In the genomic region with DNA sequence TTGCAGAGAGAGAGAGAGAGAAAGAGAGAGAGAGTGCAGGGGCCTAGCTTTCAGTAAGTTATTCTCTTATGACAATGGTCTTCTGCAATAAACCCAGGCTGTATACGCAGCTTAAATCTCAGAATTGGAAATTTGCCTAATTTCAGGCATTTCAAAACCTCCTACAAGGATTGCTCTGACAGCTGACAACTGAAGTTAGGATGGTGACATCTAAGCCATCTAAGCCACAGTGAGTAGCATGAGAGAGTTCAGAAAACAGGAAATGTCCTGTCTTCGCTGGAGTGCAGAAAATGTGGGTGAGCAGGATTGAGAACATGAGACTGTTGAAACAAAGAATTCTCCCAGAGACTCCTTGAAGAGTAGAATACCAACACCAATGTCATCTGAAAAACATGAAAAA, we compare ENCODE assay signal across 24 mouse cellular contexts. TPM values are rescaled to one million over a fixed set of nuclear protein-coding genes. Genes with fewer than 3 reads are reported as not detected.
DNase-seq lines count a peak whose midpoint lies in the region; ATAC-seq lines count a peak whose summit lies in the region.
"Had no signal": no experiment of that assay in that cellular context is flagged by ENCODE, and none has a peak within 500 bp of the region (broad histone marks: within the 10 kb centered on the region; RNA-seq: fewer than 3 reads in every experiment).

No protein-coding gene starts in this region.

- H3K4me2 ChIP-seq in lung, embryonic 16.5 days (ENCODE audit: low read depth, low read length), result no peak overlapping the region
- H3K4me2 ChIP-seq in hindbrain, embryonic 16.5 days (ENCODE audit: low read length), result no peak overlapping the region
- H3K4me2 ChIP-seq: embryonic facial prominence, embryonic 15.5 days; forebrain, embryonic 15.5 days; heart, embryonic 13.5 days; hindbrain, embryonic 15.5 days had no signal

- H3K36me3 ChIP-seq in lung, embryonic 16.5 days (ENCODE audit: control insufficient read depth, insufficient read depth, low read length), result no peaks in the 10 kb centered on the region
- H3K36me3 ChIP-seq in hindbrain, embryonic 16.5 days (ENCODE audit: control insufficient read depth, insufficient read depth, low read length), result no peaks in the 10 kb centered on the region
- H3K36me3 ChIP-seq: embryonic facial prominence, embryonic 15.5 days; forebrain, embryonic 15.5 days; heart, embryonic 13.5 days; hindbrain, embryonic 15.5 days had no signal

- H3K27ac ChIP-seq in lung, embryonic 16.5 days (ENCODE audit: low read length), result no peak overlapping the region
- no peak overlapping the region for H3K27ac ChIP-seq in hindbrain, embryonic 16.5 days (ENCODE audit: low read depth, low read length)
- H3K27ac ChIP-seq: embryonic facial prominence, embryonic 15.5 days; forebrain, embryonic 15.5 days; heart, adult 2 months; heart, embryonic 13.5 days; hindbrain, embryonic 15.5 days had no signal

- H3K27me3 ChIP-seq in lung, embryonic 16.5 days (ENCODE audit: control insufficient read depth, insufficient read depth, low read depth, low read length), result no peaks in the 10 kb centered on the region
- H3K27me3 ChIP-seq in hindbrain, embryonic 16.5 days (replicated peaks; ENCODE audit: control insufficient read depth, insufficient read depth, low read length), result no peaks in the 10 kb centered on the region
- H3K27me3 ChIP-seq: CH12.LX; embryonic facial prominence, embryonic 15.5 days; forebrain, embryonic 15.5 days; heart, embryonic 13.5 days; hindbrain, embryonic 15.5 days had no signal

- DNase-seq in heart, adult 11 months, result peak; percentile 84
- DNase-seq in heart, adult 9 months (ENCODE audit: low spot score in 2 of 2), result no peak
- DNase-seq in lung, postnatal 36 days, result no peak
- DNase-seq in adipocyte (ENCODE audit: low spot score), result peak; percentile 63
- DNase-seq in left cerebral cortex, adult 8-10 months (ENCODE audit: low spot score in 2 of 2), result no peak
- DNase-seq: adrenal gland, postnatal 14 days; cerebellum, adult 11-12 months; cerebellum, adult 9-10 months; cerebellum, postnatal 25 days; gastrocnemius, postnatal 10 days; heart, adult 2 months; heart, postnatal 36 days had no signal

- H3K4me1 ChIP-seq in lung, embryonic 16.5 days (replicated peaks; ENCODE audit: control insufficient read depth, insufficient read depth, low read length), result 0 out of 2 replicates have a peak, but pooled peaks cover 3% of the 10 kb centered on the region
- no peaks in the 10 kb centered on the region for H3K4me1 ChIP-seq in hindbrain, embryonic 16.5 days (ENCODE audit: control insufficient read depth, insufficient read depth, low read depth, low read length)
- H3K4me1 ChIP-seq: forebrain, embryonic 15.5 days; heart, embryonic 13.5 days; hindbrain, embryonic 15.5 days had no signal

- no peak overlapping the region for H3K4me3 ChIP-seq in lung, embryonic 16.5 days (ENCODE audit: low read length)
- no peak overlapping the region for H3K4me3 ChIP-seq in hindbrain, embryonic 16.5 days (ENCODE audit: low read length)
- H3K4me3 ChIP-seq: embryonic facial prominence, embryonic 15.5 days; erythroblast, embryonic 14.5 days; forebrain, embryonic 15.5 days; heart, adult 2 months; heart, embryonic 13.5 days; hindbrain, embryonic 15.5 days had no signal

- no peaks in the 10 kb centered on the region for H3K9me3 ChIP-seq in lung, embryonic 16.5 days (ENCODE audit: control insufficient read depth, low read length)
- H3K9me3 ChIP-seq in hindbrain, embryonic 16.5 days (ENCODE audit: control insufficient read depth, low read length), result no peaks in the 10 kb centered on the region
- H3K9me3 ChIP-seq: embryonic facial prominence, embryonic 15.5 days; forebrain, embryonic 15.5 days; heart, embryonic 13.5 days; hindbrain, embryonic 15.5 days had no signal

- no peak overlapping the region for H3K9ac ChIP-seq in lung, embryonic 16.5 days (ENCODE audit: low read length)
- H3K9ac ChIP-seq in hindbrain, embryonic 16.5 days (ENCODE audit: low read depth, low read length), result no peak overlapping the region
- H3K9ac ChIP-seq: embryonic facial prominence, embryonic 15.5 days; forebrain, embryonic 15.5 days; heart, embryonic 13.5 days; hindbrain, embryonic 15.5 days had no signal

- peak; percentile 79 for ATAC-seq in lung, embryonic 16.5 days (ENCODE audit: low read depth)
- peak; percentile 29; the same call in 1 of the 2 replicates for ATAC-seq in megakaryocyte progenitor cell, adult 5-6 weeks (replicated peaks; ENCODE audit: poor library complexity)
- ATAC-seq in hindbrain, embryonic 16.5 days, result no peak
- ATAC-seq: forebrain, embryonic 15.5 days; inflammation-experienced regulatory T-cells, adult 6 months; intestine, postnatal 0 days had no signal

- WGBS in lung, embryonic 16.5 days, result 49% methylated on average over 2 of the region's 2 CpGs
- WGBS in hindbrain, embryonic 16.5 days, result 78% methylated on average over 2 of the region's 2 CpGs

RNA-seq across cellular contexts. Expression of gene Fam110c, which starts 56.8 kb away (rescaled TPM):
- polyA plus RNA-seq in lung, embryonic 16.5 days (2015; fragmentation: Nextera tagmentation; extraction: Ambion mirVana), result 2.4 and 3.4 TPM in 2 replicates
- 0.05 and 0.64 TPM in 2 replicates for total RNA-seq in megakaryocyte progenitor cell, adult 5-6 weeks (2015)
- total RNA-seq in megakaryocyte progenitor cell, adult 5-6 weeks (2017), result 0.07 and 0.08 TPM in 2 replicates
- polyA plus RNA-seq in hindbrain, embryonic 16.5 days (2015; fragmentation: Nextera tagmentation; extraction: Ambion mirVana), result 0.05 and 0.06 TPM in 2 replicates
- total RNA-seq in left cerebral cortex, adult 8-10 months (2022), result not detected
- total RNA-seq: CH12.LX had no signal
- polyA plus RNA-seq: cortical plate, adult 2 months; erythroblast, embryonic 14.5 days; forebrain, embryonic 15.5 days had no signal

Comparison
In these comparisons a context has a peak if more than half of its experiments do, and no peak if none do; other contexts are left out.
1. DNase-seq: peak in heart, adult 11 months (single experiment) and adipocyte (single experiment); none in heart, adult 9 months (0 of 2), lung, postnatal 36 days (single experiment) and left cerebral cortex, adult 8-10 months (0 of 2).